Mouse (Mus musculus) ES-Bruce4 (cell line): ENCODE measurements around the gene Ywhag.

Experiments
- CTCF ChIP-seq: IDR thresholded peaks from one replicate; pipeline ENCODE4 v1.8.1; 2011; ENCODE audit warnings: low read depth, low read length
- POLR2A ChIP-seq: IDR thresholded peaks from one replicate; pipeline ENCODE4 v1.8.1; 2011; ENCODE audit warnings: low read length; ENCODE audit not compliant: insufficient read depth

DNA sequence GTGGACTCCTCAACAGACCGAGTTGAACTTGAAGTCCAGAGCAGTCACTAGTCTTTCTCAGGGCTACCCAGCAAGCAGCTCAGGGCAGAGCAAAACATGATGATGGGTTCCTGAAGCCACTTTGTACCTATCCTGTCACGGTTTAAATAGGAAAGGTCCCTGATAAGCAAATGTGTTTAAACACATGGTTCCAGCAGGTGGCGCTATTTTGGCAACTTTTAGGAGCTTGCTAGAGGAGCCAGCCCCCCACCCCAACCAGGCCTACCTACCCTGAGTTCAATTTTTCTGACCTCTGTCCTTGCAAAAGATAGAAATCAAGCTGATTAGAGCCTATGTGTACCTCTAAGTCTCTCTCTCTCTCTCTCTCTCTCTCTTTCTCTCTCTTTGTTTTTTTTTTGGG, 36.4 kb downstream of the Ywhag start:
- peak; percentile 50 for TF ChIP-seq CTCF
- TF ChIP-seq POLR2A = no peak
